Mouse (Mus musculus) lung, postnatal 0 days (tissue): Measurements from ENCODE around the gene Insm1.

ENCODE experiments used
- CTCF ChIP-seq: IDR thresholded peaks from 2 replicates; pipeline ENCODE4 v1.5.1; 2016; ENCODE audit warnings: antibody characterized with exemption, mild to moderate bottlenecking
- EP300 ChIP-seq: IDR thresholded peaks from 2 replicates; pipeline ENCODE4 v1.6.1; 2016; ENCODE audit warnings: antibody characterized with exemption, mild to moderate bottlenecking, control low read depth

DNA sequence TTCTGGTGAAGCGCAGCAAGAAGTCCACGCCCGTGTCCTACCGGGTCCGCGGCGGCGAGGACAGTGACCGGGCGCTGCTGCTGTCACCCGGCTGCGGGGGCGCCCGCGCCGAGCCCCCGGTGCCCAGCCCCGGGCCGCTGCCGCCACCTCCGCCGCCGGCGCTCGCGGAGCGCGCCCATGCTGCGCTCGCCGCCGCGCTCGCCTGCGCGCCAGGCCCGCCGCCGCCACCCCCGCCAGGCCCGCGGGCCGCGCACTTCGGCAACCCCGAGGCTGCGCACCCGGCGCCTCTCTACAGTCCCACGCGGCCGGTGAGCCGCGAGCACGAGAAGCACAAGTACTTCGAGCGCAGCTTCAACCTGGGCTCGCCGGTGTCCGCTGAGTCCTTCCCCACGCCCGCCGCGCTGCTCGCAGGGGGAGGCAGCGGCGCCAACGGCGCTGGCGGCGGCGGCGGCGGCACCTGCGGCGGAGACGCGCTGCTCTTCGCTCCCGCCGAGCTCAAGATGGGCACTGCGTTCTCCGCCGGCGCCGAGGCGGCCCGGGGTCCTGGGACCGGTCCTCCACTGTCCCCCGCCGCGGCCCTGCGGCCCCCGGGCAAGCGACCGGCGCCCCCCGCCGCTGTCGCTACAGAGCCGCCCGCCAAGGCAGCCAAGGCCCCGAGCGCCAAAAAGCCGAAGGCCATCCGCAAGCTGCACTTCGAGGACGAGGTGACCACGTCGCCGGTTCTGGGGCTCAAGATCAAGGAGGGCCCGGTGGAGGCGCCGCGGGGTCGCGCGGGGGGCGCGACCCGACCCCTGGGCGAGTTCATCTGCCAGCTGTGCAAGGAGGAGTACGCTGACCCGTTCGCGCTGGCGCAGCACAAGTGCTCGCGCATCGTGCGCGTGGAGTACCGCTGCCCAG, 806 bp downstream of the Insm1 start:
- TF ChIP-seq CTCF = no peak
- no peak for TF ChIP-seq EP300
